Mouse (Mus musculus) embryonic fibroblast, embryonic 13.5 days (primary cell): ENCODE results near the gene Efnb3. TPM values are rescaled to one million over a fixed set of nuclear protein-coding genes. Genes with fewer than 3 reads are reported as not detected.
A peak's percentile ranks its signal among the peaks of the same experiment; 100 is the strongest.

Experiments used
- H3K27ac ChIP-seq: 2 replicates; pipeline ENCODE4 v1.5.1; 2012; ENCODE audit warnings: low read length, control low read depth, inconsistent platforms; ENCODE audit not compliant: insufficient read depth
- H3K4me1 ChIP-seq: 2 replicates; pipeline ENCODE4 v1.6.1; 2011; ENCODE audit warnings: low read length; ENCODE audit not compliant: control insufficient read depth, insufficient read depth
- H3K4me3 ChIP-seq: 2 replicates; pipeline ENCODE4 v1.5.1; 2011; ENCODE audit warnings: mild to moderate bottlenecking, control low read depth, low read length; ENCODE audit not compliant: insufficient read depth
- CTCF ChIP-seq: IDR thresholded peaks from 2 replicates; pipeline ENCODE4 v1.5.1; 2011; ENCODE audit warnings: mild to moderate bottlenecking, control low read depth, low read length, moderate library complexity, borderline replicate concordance; ENCODE audit not compliant: insufficient read depth
- POLR2A ChIP-seq: IDR thresholded peaks from 2 replicates; pipeline ENCODE4 v1.6.1; 2011; ENCODE audit warnings: low read depth, mild to moderate bottlenecking, control low read depth, low read length, moderate library complexity
- polyA plus RNA-seq: library from polyadenylated mRNA; stranded (reverse); fragments of >200 nt; gene quantifications from 2 replicates; pipeline ENCODE4 v1.2.4, GENCODE M21; 2011; ENCODE audit warnings: low read depth; ENCODE audit not compliant: missing spikeins, insufficient read length

Efnb3 gene
- polyA plus RNA-seq, 1 experiment, result 2.6 TPM

DNA sequence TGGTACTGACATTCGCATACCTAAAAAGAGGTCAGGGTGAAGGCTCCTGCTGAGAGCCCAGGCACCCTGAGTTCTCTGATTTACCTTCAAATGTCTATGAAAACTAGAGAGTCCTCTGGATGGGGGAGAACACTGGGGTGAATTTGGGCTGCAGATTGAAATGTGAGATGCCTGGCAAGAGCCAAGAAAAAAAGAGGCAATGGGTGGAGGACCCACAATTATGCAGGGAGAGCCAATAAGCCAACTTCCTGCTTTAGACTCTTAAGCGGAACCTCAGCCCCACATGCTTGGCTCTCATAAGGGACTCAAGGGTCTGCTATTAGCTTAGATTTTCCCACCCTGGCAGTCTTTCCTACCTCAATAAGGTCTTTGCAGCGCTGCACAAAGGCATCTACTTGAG, 43.3 kb downstream of the Efnb3 start:
- H3K27ac ChIP-seq, result no peak overlapping the region
- no peak for TF ChIP-seq POLR2A
- TF ChIP-seq CTCF, result no peak
- H3K4me3 ChIP-seq, result no peak overlapping the region
- no peaks in the 10 kb centered on the region for H3K4me1 ChIP-seq

GRCm38 (mm10) chr11:69516151-69516640, 43.8 kb downstream of the Efnb3 start:
- H3K27ac ChIP-seq, result no peak overlapping the region
- TF ChIP-seq POLR2A (no peak), CTCF (no peak)
- H3K4me3 ChIP-seq, result no peak overlapping the region
- no peaks in the 10 kb centered on the region for H3K4me1 ChIP-seq

DNA sequence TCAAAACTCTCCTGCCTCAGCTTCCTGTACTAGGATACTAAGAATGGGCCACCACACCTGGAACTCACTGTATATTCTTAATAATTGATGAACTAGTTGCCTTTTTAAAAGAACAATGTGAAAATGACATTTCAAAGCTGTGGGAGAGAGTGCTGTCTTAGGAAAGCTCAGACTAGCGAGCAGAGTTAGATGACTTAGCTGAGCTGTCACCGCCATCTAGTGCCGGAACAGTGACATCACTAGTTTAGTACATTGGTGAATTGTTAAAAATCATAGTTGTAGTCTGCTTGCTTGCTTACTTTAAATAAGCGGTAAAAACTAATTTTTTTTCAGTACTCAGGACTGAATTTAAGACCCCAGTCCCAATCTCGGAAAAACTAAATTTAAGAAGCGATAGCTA, 46.2 kb downstream of the Efnb3 start:
- TF ChIP-seq POLR2A (no peak), CTCF (peak; percentile 71; the same call in 1 of the 2 replicates)
- H3K27ac ChIP-seq, result no peak overlapping the region
- H3K4me3 ChIP-seq, result no peak overlapping the region
- no peaks in the 10 kb centered on the region for H3K4me1 ChIP-seq

DNA sequence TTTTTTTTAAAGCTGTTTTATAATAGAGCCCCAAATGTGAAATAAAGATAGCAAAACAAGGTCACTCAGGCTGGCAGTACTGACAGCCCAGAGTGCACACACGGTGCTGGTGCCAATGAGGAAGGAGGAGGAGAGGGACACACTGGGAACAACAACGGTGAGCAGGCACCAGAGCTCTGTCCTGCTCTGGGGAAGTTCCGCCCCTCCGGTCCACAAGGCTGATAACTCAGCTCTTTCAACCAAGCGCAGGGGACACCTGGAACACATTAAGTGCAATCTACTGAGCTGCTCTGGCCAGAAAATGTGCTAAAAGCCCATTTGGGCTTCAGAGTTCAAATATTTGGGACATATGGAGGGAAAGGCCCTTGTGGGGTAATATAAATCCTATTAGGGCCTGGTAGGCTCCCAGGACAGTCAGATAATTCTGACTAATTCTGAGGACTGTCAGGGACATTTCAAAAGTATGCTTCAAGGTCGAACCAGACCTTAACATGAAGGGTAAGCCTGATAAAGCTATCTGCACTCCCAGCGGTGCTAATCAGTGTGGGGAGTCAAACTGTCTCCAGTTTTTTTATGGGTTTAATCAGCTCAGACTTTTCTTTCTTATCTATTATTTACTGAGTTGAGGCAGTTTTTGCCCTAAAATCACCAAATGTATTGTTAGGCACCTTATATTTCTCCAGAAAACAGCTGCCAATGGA, 49.1 kb downstream of the Efnb3 start:
- no peak overlapping the region for H3K27ac ChIP-seq
- H3K4me3 ChIP-seq, result no peak overlapping the region
- no peaks in the 10 kb centered on the region for H3K4me1 ChIP-seq
- no peak for TF ChIP-seq POLR2A
- TF ChIP-seq CTCF, result no peak

Other genes starting within 250 kb of the Efnb3 start
- gene Cntrob, start 236.4 kb downstream of the Efnb3 start, polyA plus RNA-seq, result 13.5 and 17.6 TPM in 2 replicates
- 92.9 and 121 TPM in 2 replicates for gene Trappc1, start 236.2 kb downstream of the Efnb3 start, polyA plus RNA-seq
- 2.1 and 2.9 TPM in 2 replicates for gene Kcnab3, start 233.9 kb downstream of the Efnb3 start, polyA plus RNA-seq
- gene Rnf227, start 219.7 kb downstream of the Efnb3 start, polyA plus RNA-seq, result 1.7 and 4.4 TPM in 2 replicates
- 175 and 199 TPM in 2 replicates for gene Chd3, start 190.8 kb downstream of the Efnb3 start, polyA plus RNA-seq
- gene Naa38, start 164.7 kb downstream of the Efnb3 start, polyA plus RNA-seq, result 75.6 and 81.1 TPM in 2 replicates
- 51.0 and 51.7 TPM in 2 replicates for gene Cyb5d1, start 164.6 kb downstream of the Efnb3 start, polyA plus RNA-seq
- 9.1 and 10.3 TPM in 2 replicates for gene Tmem88, start 162.0 kb downstream of the Efnb3 start, polyA plus RNA-seq
- gene Kdm6b, start 146.5 kb downstream of the Efnb3 start, polyA plus RNA-seq, result 31.8 and 33.4 TPM in 2 replicates
- gene Dnah2, start 11.1 kb downstream of the Efnb3 start, polyA plus RNA-seq, result 0.21 TPM in 1 of 2 replicates, not detected in the other
- gene Wrap53, start 20.1 kb upstream of the Efnb3 start, polyA plus RNA-seq, result 7.9 and 10.2 TPM in 2 replicates
- 159 and 160 TPM in 2 replicates for gene Trp53, start 20.2 kb upstream of the Efnb3 start, polyA plus RNA-seq
- gene Atp1b2, start 45.7 kb upstream of the Efnb3 start, polyA plus RNA-seq, result 0.58 and 2.7 TPM in 2 replicates
- not detected in 2 replicates for gene Shbg, start 57.7 kb upstream of the Efnb3 start, polyA plus RNA-seq
- gene Sat2, start 61.8 kb upstream of the Efnb3 start, polyA plus RNA-seq, result 11.7 and 13.6 TPM in 2 replicates
- 63.5 and 71.7 TPM in 2 replicates for gene Fxr2, start 72.8 kb upstream of the Efnb3 start, polyA plus RNA-seq
- gene Sox15, start 95.1 kb upstream of the Efnb3 start, polyA plus RNA-seq, result not detected in 2 replicates
- 45.2 and 47.8 TPM in 2 replicates for gene Mpdu1, start 102.4 kb upstream of the Efnb3 start, polyA plus RNA-seq
- 4.9 and 8.6 TPM in 2 replicates for gene Cd68, start 105.9 kb upstream of the Efnb3 start, polyA plus RNA-seq
- 717 and 781 TPM in 2 replicates for gene Eif4a1, start 112.2 kb upstream of the Efnb3 start, polyA plus RNA-seq
- 117 and 187 TPM in 2 replicates for gene Senp3, start 121.9 kb upstream of the Efnb3 start, polyA plus RNA-seq
- gene Tnfsf13, start 125.6 kb upstream of the Efnb3 start, polyA plus RNA-seq, result 0.85 and 1.5 TPM in 2 replicates
- gene Tnfsf12, start 135.6 kb upstream of the Efnb3 start, polyA plus RNA-seq, result 20.0 and 25.5 TPM in 2 replicates
- gene Tnfsfm13, start 135.9 kb upstream of the Efnb3 start, polyA plus RNA-seq, result 3.0 and 4.4 TPM in 2 replicates
- 82.6 and 90.9 TPM in 2 replicates for gene Polr2a, start 198.4 kb upstream of the Efnb3 start, polyA plus RNA-seq
- not detected in 2 replicates for gene Slc35g3, start 201.8 kb upstream of the Efnb3 start, polyA plus RNA-seq
- gene Zbtb4, start 205.7 kb upstream of the Efnb3 start, polyA plus RNA-seq, result 22.6 and 28.5 TPM in 2 replicates
- gene Chrnb1, start 235.7 kb upstream of the Efnb3 start, polyA plus RNA-seq, result 4.6 and 7.2 TPM in 2 replicates
- gene Fgf11, start 241.7 kb upstream of the Efnb3 start, polyA plus RNA-seq, result 1.1 and 2.5 TPM in 2 replicates
- not detected in 2 replicates for gene Tmem102, start 245.4 kb upstream of the Efnb3 start, polyA plus RNA-seq